Mouse (Mus musculus) neural tube, embryonic 15.5 days (tissue): ENCODE measurements around the gene Samd4b. TPM values are rescaled to one million over a fixed set of nuclear protein-coding genes. Genes with fewer than 3 reads are reported as not detected.

Experiments
- ATAC-seq: fragments of 200-750 bp; cut with Nextera tagmentation; 2 replicates; pipeline ENCODE4 v1.8.0; 2017; ENCODE audit warnings: mild to moderate bottlenecking, moderate TSS enrichment, moderate library complexity; ENCODE audit not compliant: low FRiP score
- H3K27ac ChIP-seq: fragments of 300-500 bp; sonication (generic); replicated peaks from 2 replicates; pipeline ENCODE4 v1.5.1; 2015; ENCODE audit warnings: mild to moderate bottlenecking, inconsistent platforms
- H3K27me3 ChIP-seq: fragments of 300-500 bp; sonication (generic); replicated peaks from 2 replicates; pipeline ENCODE4 v1.6.1; 2015; ENCODE audit warnings: inconsistent platforms
- H3K36me3 ChIP-seq: fragments of 300-500 bp; sonication (generic); 2 replicates; pipeline ENCODE4 v1.6.1; 2015; ENCODE audit warnings: inconsistent platforms
- H3K4me1 ChIP-seq: fragments of 300-500 bp; sonication (generic); 2 replicates; pipeline ENCODE4 v1.6.1; 2015; ENCODE audit warnings: inconsistent platforms
- H3K4me2 ChIP-seq: fragments of 300-500 bp; sonication (generic); 2 replicates; pipeline ENCODE4 v1.6.1; 2015; ENCODE audit warnings: inconsistent platforms, mild to moderate bottlenecking, moderate library complexity
- H3K4me3 ChIP-seq: fragments of 300-500 bp; sonication (generic); replicated peaks from 2 replicates; pipeline ENCODE4 v1.5.1; 2015; ENCODE audit warnings: mild to moderate bottlenecking, inconsistent platforms
- H3K9ac ChIP-seq: fragments of 300-500 bp; sonication (generic); replicated peaks from 2 replicates; pipeline ENCODE4 v1.6.1; 2015; ENCODE audit warnings: mild to moderate bottlenecking, inconsistent platforms
- H3K9me3 ChIP-seq: fragments of 300-500 bp; sonication (generic); replicated peaks from 2 replicates; pipeline ENCODE4 v1.6.1; 2016; ENCODE audit warnings: inconsistent platforms
- WGBS: fragments of 180-500 bp; shearing (Covaris S2); methylation state at CpG from one replicate; pipeline ENCODE4 v1.1.7; 2015; ENCODE audit warnings: mixed read lengths; 5-methylcytosine and 5-hydroxymethylcytosine counted together
- polyA plus RNA-seq: library from polyadenylated mRNA; unstranded; fragments of >200 nt; fragmentation: Nextera tagmentation; extraction: Ambion mirVana; gene quantifications from 2 replicates; pipeline ENCODE4 v1.2.1, GENCODE M21; 2015

The Samd4b gene
- polyA plus RNA-seq, 1 experiment from 2014 or later: 20.3 TPM

GRCm38 (mm10) chr7:28452361-28453005 is 145.5 kb downstream of the Samd4b start:
- Histone ChIP-seq H3K27ac (peak overlapping the region; percentile 81), H3K9me3 (no peaks in the 10 kb centered on the region), H3K4me2 (peak overlapping the region; percentile 80), H3K36me3 (peaks cover 27% of the 10 kb centered on the region), H3K9ac (peak overlapping the region; percentile 89), H3K4me3 (peak overlapping the region; percentile 82), H3K4me1 (peaks cover 18% of the 10 kb centered on the region), H3K27me3 (no peaks in the 10 kb centered on the region)
- WGBS: 3% methylated on average over 21 of the region's 24 CpGs
- peak; percentile 53 for ATAC-seq

DNA sequence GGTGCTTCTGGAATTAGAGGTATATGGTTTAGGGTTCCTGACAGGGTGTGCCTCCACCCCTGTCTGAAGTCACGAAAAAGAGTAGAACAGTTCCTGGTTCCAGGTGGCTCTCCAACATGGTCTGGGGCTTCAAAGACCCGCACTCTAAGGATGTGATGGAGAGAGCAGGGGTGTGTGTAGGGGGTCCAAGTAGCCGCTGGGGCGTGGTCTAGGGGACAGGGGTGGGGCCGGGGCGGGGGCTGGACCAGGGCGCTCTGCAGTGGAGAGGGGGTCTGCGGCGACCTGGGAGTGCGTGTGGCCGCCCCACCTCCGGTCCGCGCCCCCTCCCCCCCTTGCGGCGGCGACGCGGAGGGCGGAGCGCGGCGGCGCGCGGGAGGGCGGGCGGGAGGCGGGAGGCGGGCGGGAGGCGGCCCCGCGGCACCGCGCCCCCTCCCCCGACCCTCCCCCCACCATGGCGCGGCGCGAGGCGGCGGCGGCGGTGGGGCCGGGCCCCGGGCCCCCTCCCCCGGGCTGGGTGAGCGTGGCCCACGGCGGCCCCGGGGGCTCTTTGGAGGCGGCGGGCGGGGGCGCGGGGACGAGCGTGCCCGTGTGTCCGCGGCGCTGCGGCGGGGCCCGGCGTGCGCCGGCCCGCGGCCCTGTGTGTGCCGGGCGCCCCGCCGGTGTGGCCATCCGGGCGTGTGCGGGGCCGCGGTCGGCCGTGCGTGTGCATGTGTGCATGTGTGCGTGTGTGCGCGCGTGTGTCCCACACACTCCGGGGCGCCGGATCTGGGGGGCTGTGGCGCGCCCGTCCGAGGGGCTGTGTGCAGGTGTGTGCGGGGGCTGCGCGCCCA is 146.2 kb downstream of the Samd4b start, which contains the start of gene Lrfn1:
Lrfn1 (plus strand) TSS at position 450 of the 830 bp plus-strand sequence.
- Histone ChIP-seq H3K36me3 (peaks cover 20% of the 10 kb centered on the region), H3K4me2 (peak within 1 kb of the TSS; percentile 80), H3K9ac (peak within 1 kb of the TSS; percentile 89), H3K4me3 (peak within 1 kb of the TSS; percentile 82), H3K4me1 (peaks cover 23% of the 10 kb centered on the region), H3K27ac (peak within 1 kb of the TSS; percentile 81), H3K27me3 (no peaks in the 10 kb centered on the region), H3K9me3 (no peaks in the 10 kb centered on the region)
- WGBS: under 1% methylated on average over 19 of the region's 97 CpGs
- peak; percentile 77 for ATAC-seq

- 71% methylated on average over 13 of the region's 13 CpGs for WGBS
- no peak overlapping the region for H3K4me3 ChIP-seq
- no peak for ATAC-seq
- no peaks in the 10 kb centered on the region for H3K9me3 ChIP-seq
- H3K27me3 ChIP-seq: 0 out of 2 replicates have a peak, but pooled peaks cover 7% of the 10 kb centered on the region
- no peak overlapping the region for H3K4me2 ChIP-seq
- peaks cover 13% of the 10 kb centered on the region for H3K4me1 ChIP-seq
- no peaks in the 10 kb centered on the region for H3K36me3 ChIP-seq
- no peak overlapping the region for H3K9ac ChIP-seq
- no peak overlapping the region for H3K27ac ChIP-seq
Observed at GRCm38 (mm10) chr7:28447865-28448820, 149.8 kb downstream of the Samd4b start.

DNA sequence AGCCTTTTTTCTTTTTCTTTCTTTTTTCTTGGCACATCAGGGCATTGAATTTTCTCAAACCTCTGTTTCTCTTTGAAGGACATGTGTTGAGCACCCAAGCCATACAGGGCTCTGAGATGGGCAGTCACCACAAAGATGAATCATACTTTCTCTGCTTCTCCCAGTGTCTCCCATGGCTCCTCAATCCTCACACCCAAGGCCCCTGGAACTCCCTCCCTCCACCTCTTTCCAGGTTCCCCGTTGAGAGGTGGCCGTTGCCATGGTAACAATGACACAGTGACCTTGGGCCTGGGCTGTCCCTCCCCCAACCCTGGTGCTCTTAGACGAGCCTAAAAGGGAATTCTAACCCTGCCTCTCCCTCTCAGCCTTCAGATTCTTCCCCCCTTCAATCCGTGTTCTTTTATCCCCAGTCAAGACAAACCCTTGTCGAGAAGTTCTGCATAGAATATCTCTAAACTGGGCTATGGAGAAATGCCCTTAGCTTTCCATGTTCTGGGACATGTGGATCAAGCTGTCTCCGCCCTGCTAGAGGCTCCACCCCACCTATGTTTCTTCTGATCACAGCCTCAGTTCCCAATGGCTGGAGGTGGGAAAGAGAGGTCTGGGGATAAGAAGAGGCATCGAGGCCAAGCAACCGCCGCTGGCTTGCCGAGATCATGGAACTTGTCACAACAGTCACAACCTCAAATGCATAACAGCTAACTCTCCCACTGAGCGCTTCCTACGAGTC is 150.7 kb downstream of the Samd4b start:
- Histone ChIP-seq H3K4me3 (no peak overlapping the region), H3K27ac (no peak overlapping the region), H3K9me3 (no peaks in the 10 kb centered on the region), H3K9ac (no peak overlapping the region), H3K4me2 (no peak overlapping the region), H3K36me3 (no peaks in the 10 kb centered on the region), H3K4me1 (peaks cover 8% of the 10 kb centered on the region), H3K27me3 (0 out of 2 replicates have a peak, but pooled peaks cover 7% of the 10 kb centered on the region)
- ATAC-seq: no peak
- 22% methylated on average over 12 of the region's 12 CpGs for WGBS

GRCm38 (mm10) chr7:28446446-28446845 is 151.5 kb downstream of the Samd4b start:
- H3K9ac ChIP-seq: no peak overlapping the region
- 8% methylated on average over 12 of the region's 12 CpGs for WGBS

DNA sequence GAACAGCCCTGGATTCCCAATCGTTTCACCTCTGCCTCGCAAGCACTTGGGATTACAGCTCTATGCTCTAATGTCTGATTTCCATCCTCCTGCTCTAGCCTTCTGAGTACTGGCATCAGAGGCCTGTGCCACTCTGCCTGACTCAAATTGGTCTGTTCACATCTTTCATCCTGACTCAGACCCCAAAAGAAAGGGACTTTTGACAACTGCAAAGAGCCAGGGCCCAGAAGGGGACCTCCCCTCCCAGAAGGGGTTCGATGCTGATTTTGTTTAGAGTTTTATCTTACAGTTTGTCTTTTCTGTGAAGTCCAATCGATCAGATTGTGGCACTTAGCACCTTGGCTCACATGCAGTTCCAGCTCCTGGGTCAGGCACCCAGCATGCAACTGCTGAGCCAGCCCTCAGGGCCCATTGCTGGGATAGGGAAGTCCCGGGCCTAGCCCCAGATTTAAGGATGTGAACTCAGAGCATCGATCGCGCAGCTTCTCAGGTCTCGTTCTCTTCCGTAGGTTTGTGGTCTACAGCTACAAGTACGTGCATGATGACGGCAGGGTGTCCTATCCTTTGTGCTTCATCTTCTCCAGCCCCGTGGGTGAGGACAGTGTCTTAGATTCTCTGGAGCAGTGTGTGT is 153.5 kb downstream of the Samd4b start:
- Histone ChIP-seq H3K27me3 (0 out of 2 replicates have a peak, but pooled peaks cover 7% of the 10 kb centered on the region), H3K9me3 (no peaks in the 10 kb centered on the region), H3K36me3 (no peaks in the 10 kb centered on the region), H3K4me3 (no peak overlapping the region), H3K4me1 (peaks cover 8% of the 10 kb centered on the region), H3K4me2 (no peak overlapping the region), H3K9ac (no peak overlapping the region), H3K27ac (no peak overlapping the region)
- 85% methylated on average over 13 of the region's 13 CpGs for WGBS
- no peak for ATAC-seq

More at GRCm38 (mm10) chr7:28446446-28446845, 151.5 kb downstream of the Samd4b start:
- Histone ChIP-seq H3K36me3 (no peaks in the 10 kb centered on the region), H3K4me2 (no peak overlapping the region; the same call in 1 of the 2 replicates), H3K4me3 (no peak overlapping the region), H3K27me3 (0 out of 2 replicates have a peak, but pooled peaks cover 7% of the 10 kb centered on the region), H3K27ac (no peak overlapping the region), H3K4me1 (peaks cover 8% of the 10 kb centered on the region), H3K9me3 (no peaks in the 10 kb centered on the region)
- no peak for ATAC-seq

GRCm38 (mm10) chr7:28442688-28443087 is 155.3 kb downstream of the Samd4b start:
- H3K27ac ChIP-seq: no peak overlapping the region
- no peak overlapping the region for H3K4me3 ChIP-seq
- peaks cover 8% of the 10 kb centered on the region for H3K4me1 ChIP-seq
- ATAC-seq: no peak
- no peaks in the 10 kb centered on the region for H3K36me3 ChIP-seq
- 0 out of 2 replicates have a peak, but pooled peaks cover 7% of the 10 kb centered on the region for H3K27me3 ChIP-seq
- WGBS: 45% methylated on average over 4 of the region's 4 CpGs
- no peak overlapping the region for H3K4me2 ChIP-seq
- no peaks in the 10 kb centered on the region for H3K9me3 ChIP-seq
- H3K9ac ChIP-seq: no peak overlapping the region

DNA sequence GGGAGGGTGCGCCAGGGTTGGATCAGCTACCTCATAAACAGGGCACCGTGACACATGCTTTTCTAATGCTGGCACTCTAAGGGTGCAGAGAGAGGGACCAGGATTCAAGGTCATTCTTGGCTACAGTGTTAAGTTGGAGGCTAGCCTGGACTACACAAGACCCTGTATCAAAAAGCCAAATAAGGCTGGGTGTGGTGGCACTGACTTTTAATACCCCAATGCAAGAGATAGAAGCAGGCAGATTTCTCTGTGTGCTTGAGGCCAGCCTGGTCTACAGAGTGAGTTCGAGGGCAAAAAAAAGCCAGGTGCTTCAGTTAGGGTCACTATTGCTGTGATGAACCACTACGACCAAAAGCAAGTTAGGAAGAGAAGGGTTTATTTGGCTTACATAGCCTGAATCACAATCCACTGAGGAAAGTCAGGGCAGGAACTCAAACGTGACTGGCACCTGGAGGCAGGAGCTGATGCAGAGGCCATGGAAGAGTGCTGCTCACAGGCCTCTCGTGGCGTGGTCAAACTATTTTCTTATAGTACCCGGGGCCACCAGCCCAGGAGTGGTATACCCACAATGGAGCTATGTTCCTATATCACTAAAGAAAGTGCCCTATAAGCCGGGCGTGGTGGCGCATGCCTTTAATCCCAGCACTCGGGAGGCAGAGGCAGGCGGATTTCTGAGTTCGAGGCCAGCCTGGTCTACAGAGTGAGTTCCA is 156.0 kb downstream of the Samd4b start:
- Histone ChIP-seq H3K4me2 (no peak overlapping the region), H3K27ac (no peak overlapping the region), H3K4me1 (peaks cover 10% of the 10 kb centered on the region), H3K4me3 (no peak overlapping the region), H3K9ac (no peak overlapping the region), H3K36me3 (no peaks in the 10 kb centered on the region), H3K27me3 (0 out of 2 replicates have a peak, but pooled peaks cover 7% of the 10 kb centered on the region), H3K9me3 (no peaks in the 10 kb centered on the region)
- 93% methylated on average over 13 of the region's 14 CpGs for WGBS
- ATAC-seq: no peak

DNA sequence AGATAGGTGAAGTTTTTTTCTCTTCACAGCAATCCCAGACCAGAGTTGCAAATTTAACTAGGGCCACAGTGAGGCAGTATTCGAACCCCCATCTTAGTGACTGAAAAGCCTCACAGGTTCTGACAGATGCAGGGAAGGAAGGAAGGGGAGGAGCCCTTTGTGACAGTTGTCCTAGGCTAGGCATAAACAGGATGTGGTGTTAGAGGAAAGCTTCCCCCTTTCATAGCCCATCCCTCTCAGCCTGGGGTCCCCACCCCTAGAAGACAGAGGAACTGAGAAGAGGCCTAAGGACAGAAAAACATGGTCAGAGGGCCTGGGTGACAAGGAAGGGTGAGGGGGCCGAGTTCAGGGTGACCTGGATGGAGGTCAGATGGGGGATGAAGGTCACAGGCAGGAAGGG is 157.2 kb downstream of the Samd4b start:
- no peaks in the 10 kb centered on the region for H3K9me3 ChIP-seq
- H3K4me2 ChIP-seq: no peak overlapping the region

DNA sequence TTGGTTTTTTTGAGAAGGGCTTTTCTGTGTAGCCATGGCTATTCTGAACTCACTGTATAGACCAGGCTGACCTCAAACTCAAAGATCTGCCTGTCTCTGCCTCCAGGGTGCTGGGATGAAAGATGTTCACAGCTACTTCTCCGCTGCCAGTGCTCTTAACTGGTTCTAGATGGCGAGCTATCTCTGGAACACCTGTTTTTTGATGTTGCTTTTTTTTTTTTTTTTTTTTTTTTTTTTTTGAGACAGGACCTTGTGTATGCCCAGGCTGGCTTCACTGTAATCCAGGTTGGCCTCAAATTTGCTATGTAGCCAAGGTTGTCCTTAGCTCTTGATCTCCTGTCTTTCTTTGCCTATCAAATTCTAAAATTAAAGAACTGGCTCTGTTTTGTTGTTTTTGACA is 159.2 kb downstream of the Samd4b start:
- H3K4me2 ChIP-seq: no peak overlapping the region
- ATAC-seq: no peak
- H3K4me1 ChIP-seq: peaks cover 25% of the 10 kb centered on the region
- no peaks in the 10 kb centered on the region for H3K9me3 ChIP-seq
- H3K36me3 ChIP-seq: no peaks in the 10 kb centered on the region
- H3K4me3 ChIP-seq: no peak overlapping the region
- no peaks in the 10 kb centered on the region for H3K27me3 ChIP-seq
- 98% methylated on average over 2 of the region's 2 CpGs for WGBS
- no peak overlapping the region for H3K9ac ChIP-seq
- H3K27ac ChIP-seq: no peak overlapping the region

More for the DNA sequence above, 157.2 kb downstream of the Samd4b start:
- Histone ChIP-seq H3K27me3 (0 out of 2 replicates have a peak, but pooled peaks cover 5% of the 10 kb centered on the region), H3K4me3 (no peak overlapping the region), H3K9ac (no peak overlapping the region), H3K27ac (no peak overlapping the region), H3K4me1 (peaks cover 6% of the 10 kb centered on the region), H3K36me3 (no peaks in the 10 kb centered on the region)
- WGBS: 54% methylated on average over 2 of the region's 2 CpGs
- no peak for ATAC-seq
